Mouse (Mus musculus): ENCODE data around the gene Sugp1.
"Not testable (repeated sequence)": the region's sequence is repeated elsewhere in the genome, so short reads cannot be mapped to it uniquely, and the experiment has no call there.

Gene Sugp1

DNA sequence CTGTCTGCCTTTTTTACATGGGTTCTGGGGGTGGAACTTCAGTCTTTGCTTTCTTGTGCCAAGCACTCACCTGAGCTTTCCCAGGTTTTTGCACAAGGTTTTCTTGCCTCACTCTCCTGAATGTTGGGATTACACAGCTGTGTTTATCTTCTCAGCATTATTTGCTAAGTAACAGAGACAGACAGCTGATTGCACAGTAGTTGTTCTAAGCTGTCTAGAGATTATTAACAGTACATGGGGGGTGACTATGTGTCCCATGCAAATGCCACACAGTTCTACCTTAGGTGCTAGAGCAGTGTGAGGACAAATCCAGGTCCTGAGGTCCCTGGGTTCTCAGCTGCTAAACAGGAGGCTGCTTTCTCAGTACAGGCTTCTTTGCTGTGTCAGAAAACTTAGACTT is 7.0 kb downstream of the Sugp1 start:
- DNase-seq = no peak

DNA sequence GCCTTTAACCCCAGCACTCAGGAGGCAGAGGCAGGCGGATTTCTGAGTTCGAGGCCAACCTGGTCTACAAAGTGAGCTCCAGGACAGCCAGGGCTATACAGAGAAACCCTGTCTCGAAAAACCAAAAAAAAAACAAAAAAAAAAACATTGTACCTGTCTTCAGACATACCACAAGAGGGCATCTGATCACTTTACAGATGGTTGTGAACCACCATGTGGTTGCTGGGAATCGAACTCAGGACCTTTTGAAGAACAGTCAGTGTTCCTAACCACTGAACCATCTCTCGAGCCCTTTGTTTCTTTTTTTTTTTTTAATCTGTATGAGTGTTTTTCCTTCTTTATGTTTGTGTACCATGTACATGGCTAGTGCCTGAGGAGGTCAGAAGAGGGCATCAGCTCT is 7.8 kb downstream of the Sugp1 start:
- not testable (repeated sequence) for DNase-seq

DNA sequence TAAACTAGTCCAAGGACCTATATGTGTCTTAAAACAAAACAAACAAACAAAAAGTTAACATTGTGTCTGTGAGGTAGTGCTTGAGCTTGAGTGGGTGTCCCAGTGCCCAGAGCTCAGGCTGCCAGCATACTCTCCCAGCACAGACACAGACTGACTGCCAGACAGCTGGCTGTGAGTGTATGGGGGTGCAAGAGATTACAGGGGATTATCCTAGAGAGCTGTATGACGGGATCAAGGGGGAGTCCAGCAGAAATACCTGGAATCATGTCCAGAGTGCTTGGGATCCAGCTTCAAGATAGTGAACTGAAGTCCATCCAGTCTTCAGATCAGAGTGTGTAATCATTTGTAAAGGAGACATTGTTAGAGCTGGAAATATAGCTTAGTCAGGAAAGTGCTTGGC is 15.1 kb downstream of the Sugp1 start:
- no peak for DNase-seq

DNA sequence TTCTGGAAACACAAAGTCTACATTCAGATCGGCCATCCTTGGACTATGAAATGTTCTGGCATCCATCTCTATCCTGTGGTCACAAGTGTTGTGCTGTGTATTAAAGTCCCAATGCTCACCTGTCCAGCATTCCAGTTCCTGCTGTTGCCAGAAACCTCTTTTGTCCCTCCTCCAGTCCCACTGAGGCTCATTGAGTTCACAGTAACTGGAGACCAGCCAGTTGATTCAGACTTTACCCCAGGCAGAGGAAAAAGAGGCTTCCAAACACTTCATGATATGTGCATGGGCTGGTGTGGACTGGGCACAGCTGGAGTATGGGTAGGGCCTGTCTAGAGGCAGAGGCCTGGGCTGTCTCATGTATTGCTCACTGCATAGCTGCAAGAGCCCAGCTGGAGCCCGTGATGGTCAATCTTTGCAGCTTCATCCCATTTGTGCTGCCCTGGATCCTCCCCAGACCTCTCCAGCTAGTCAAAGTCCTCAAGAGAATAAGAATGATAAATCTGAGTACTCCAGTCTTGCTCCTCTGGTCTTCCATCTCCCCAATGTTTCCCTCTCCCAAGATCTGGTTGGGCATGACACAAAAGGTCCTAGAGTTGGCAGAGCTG is 29.3 kb downstream of the Sugp1 start:
- DNase-seq = no peak

DNA sequence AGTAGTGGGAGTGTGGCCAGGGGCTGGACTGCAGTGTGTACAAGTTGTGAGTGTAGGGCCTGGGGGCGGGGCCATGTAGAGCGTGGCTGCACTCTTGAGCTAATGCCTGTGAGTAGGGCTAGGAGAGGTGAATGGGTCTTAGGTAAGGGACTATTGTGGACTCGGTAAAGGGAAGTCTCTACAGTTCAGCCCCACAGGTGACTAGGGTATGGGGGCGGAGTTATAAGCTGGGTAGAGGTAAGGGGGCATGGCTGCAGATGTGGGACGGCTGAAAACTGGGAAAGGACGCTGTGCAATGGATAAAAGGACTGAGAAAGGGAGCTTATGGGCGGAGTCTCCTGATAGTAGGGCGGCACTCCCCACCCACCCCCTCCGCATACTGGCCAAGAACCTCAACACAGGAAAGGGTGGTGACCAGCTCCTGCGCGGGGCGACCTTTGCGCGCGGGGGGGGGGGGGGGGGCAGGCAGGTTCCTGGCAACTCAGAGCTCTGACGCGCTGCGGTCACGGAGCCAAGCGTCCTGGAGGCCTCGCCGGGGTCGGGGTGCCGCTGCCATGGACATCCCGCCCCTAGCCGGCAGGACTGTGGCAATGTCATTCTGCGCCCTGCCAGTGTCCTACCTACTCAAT is 29.9 kb downstream of the Sugp1 start, which contains the start of gene Tm6sf2:
Gene Tm6sf2 (plus strand): TSS at position 484 of the 629 bp plus-strand sequence.
- DNase-seq = peak; percentile 74

DNA sequence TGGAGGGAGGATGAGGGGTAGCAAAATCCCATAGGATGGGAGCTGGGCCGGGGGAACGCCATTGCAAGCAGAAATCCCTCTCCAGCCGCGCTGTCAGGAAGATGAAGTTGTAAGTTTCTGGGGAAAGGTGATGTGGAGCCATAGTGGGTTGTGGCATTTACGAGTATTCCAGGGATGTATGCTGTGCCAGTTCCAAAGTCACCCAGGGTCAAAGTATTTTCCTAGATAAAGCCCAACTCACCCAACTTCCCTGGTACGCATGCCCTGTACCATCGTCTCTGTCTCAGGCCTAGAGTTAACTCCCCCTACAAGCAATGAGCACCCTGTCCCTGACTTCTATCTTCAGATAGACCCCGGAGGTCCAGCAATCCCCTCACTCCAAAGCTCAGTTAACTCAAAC is 30.5 kb downstream of the Sugp1 start:
- no peak for DNase-seq

DNA sequence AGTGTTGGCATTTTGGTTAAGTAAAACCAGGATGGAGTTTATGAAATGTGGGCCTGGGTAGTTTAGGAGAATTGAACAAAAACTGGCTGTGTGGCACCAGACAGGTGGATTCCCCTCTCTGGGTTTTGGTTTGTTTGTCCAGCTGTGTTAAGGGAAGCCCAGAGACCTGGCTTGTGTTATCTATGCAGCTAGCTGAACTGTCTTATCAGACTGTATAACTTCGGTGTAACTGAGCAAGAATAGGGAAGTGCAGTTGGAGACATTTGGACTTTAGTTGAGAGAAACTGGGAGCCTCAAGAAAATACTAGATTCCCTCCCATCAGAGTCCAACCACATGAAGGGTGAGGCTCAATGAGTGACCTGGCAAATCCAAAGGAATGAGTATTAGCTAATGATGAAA is 31.1 kb downstream of the Sugp1 start:
- no peak for DNase-seq

DNA sequence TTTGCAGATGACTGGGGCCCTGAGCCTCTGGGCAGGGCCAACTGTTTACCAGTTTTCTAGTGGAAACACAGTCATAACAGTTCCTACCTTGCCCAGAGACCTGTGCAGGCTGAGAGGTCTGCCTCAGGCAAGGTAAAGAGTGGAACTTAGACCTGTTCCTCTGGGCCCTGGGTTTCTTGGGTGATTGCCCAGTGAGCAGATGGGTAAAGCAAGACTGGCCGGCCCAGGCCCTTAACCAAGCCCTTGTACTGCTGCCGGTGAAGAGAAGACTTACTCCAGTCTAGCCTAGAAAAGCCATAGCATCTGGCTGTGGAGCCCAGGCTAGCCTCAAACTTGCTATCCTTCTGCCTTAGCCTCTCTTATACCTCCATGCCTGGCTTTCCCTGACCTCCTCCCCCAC is 39.4 kb downstream of the Sugp1 start:
- DNase-seq = no peak

DNA sequence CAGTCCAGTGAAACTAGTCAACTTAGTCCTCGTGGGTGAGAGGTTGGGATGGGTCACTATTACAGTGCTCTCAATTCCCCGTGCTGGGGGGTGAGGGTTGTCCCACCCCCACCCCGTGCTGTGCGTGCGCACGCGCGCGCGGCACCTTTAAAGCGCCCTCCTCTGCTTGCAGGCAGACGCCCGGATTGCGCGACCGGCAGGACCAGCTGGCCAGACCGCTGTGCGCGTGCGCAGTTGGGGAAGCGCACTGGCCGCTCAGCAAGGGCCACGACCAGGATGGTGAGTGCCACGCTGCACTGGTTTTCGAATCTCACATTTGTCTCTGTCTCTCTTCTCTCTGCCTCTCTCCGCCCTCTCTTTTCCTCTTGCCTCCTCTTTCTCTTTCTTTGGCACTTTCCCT is 40.7 kb downstream of the Sugp1 start, which contains the start of gene Hapln4:
Gene Hapln4 (plus strand): TSS at position 173 of the 400 bp plus-strand sequence.
- DNase-seq = peak; percentile 54

DNA sequence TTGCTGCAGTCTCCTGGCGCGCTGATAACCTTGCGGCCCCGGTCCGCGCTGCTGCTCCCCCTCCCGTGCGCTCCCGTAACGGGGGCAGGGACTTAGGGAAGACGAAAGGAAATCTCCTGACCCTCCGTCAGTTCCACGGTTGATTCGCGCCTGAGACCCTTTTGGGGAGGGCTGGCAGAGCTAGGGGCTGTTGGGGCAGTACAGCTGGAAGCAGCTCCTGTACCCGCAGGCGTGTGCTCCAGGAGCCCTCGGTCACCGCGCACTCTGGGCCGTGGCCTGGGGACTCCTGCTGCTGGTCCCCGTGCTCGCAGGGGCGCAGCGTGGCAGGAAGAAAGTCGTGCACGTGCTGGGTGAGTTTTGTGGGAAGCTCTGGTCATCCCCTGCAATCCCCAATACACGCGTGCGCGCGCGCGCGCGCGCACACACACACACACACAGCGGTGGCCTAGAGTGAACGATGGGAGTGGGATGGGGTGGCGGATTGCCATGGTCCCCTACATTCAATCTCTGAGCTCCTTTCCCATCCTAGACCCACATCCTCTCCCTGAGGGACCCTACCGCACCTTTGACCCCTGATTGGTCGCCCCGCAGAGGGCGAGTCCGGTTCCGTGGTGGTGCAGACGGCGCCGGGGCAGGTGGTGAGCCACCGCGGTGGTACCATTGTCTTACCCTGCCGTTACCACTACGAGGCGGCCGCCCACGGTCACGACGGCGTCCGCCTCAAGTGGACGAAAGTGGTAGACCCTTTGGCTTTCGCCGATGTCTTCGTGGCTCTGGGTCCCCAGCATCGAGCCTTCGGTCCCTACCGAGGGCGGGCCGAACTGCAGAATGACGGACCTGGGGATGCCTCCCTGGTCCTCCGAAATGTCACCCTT is 41.8 kb downstream of the Sugp1 start:
- DNase-seq = peak; percentile 10

DNA sequence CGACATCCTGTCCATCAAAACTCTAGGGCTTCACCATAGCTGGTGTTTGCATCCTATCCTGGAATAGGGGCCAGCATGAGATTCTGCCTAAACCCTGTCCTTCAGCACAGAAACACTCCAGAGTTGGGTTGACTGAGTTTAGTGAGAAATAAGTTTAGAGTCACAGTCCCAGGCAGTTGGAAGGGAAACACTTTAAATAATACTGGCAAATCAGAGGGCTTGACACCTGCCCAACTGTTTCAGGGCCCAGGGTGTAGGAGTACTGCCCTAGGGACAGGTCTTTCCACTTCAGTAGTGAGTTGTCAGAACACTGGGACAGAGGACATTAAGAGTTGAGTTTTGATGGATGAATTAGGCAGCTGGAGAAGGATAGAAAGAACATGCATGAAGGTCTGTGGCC is 43.5 kb downstream of the Sugp1 start:
- DNase-seq = no peak

DNA sequence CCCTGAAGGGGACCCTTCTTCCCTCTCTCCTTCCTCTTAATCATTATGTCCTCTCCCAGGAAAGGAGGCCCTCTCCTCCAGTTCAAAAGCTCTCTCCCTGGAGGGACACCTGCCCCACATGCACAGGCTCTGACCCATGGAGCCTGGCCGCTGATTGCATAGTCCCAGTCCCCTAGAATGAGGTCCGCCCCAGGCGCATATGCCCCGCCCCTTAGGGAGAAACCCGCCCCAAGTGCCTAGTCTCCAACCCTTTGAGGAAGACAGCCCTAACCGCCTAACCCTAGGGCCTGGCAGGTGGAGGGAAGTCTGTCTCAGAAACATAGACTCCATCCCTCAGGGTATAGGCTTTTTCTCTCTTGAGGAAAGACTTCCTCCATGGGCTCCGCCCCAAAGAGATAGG is 44.6 kb downstream of the Sugp1 start:
- DNase-seq = peak; percentile 14

DNA sequence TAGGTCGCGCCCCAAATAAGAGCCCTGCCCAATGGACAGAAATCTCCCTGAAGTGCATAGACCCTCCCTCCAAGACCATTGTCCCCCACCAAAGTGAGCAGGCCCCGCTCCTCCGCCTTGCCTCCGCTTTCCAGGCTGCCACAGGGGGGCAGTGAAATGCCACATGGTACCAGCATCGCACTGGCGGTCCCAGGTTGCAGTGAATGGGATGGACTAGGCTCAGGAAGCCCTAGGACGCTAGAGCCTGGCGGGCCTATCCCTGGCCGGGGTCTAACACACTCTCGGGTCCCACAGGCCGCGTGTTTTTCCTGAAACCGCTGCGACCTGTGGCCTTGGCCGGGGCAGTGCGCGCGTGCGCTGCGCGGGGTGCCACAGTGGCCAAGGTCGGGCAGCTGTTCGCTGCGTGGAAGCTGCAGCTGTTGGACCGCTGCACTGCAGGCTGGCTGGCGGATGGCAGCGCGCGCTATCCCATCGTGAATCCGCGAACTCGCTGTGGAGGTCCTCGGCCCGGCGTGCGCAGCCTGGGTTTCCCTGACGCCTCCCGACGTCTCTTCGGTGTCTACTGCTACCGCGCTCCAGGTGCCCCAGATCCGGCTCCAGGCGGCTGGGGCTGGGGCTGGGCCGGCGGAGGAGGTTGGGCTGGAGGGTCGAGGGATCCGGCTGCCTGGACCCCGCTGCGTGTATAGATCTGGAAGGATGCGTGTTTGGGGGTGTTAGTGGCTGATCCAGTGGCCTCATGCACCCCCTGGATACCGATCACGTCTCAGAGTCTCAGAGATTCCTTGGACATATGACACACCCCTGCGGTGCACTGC is 45.4 kb downstream of the Sugp1 start:
- peak; percentile 55 for DNase-seq

DNA sequence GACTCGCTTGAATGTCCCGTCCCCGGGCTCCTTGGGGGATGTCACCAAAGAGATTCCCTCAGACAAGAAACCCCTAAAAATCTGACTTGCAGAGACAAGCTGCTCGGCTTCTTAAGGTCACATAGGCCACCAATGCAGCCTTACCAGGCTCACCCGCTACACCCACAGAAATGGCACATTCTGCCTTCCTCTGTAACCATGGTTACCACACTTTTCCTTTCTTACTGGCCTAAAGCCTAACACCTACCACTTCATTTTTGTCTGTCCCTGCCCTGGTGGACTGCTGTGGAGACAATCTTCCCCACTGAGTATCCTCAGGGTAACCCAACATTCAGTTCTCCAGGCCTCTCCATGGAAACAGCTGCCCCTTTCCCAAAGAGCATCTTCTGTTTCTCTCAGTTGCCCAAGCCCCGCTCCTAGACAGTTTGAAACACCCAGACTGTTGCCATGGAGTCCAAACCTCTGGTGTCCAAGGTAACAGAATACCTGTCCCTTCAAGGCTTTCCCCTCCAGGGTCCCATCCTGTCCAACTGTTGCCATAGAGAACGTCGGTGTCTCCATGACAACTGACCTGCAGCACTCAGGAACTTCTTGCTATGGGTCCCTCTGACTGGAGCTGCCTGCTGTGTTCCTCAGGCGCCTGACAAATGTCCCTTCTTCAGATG is 46.8 kb downstream of the Sugp1 start:
- DNase-seq = no peak

DNA sequence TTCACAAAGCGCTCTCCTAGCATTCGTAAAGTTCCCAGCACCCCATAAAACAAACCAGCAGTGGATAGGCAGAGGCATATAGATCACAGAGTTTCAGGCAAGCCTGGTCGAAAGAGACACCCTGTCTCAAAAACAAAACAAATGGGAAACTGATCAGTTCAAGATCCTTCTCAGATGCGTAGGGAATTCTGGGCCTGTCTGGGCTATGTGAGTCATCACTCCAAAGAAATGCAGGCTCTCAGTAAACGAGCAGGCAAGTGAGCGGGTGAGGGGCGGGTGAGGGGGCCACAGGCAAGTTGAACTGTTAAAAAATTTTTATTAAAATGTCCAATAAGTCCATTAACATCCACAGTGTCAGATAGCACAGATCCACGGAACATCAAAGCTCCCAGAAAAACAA is 50.2 kb downstream of the Sugp1 start:
- no peak for DNase-seq

DNA sequence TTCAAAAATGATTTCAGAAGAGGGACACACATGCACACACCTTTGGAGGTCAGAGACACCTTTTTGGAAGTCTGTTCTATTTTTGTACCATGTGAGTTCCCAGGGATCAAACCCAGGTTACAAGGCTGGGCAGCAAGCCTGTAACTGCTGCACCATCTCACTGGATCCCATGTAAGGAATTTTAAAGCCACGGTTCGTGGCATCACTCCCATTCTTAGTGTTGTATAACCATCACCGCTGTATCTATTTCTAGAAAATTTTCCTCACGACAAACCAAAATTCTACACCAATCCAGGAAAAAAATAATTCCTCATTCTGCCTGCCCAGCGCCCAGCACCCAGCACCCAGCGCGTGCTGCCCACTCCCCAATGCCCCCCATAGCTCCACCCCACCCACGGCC is 56.7 kb downstream of the Sugp1 start:
- no peak for DNase-seq

DNA sequence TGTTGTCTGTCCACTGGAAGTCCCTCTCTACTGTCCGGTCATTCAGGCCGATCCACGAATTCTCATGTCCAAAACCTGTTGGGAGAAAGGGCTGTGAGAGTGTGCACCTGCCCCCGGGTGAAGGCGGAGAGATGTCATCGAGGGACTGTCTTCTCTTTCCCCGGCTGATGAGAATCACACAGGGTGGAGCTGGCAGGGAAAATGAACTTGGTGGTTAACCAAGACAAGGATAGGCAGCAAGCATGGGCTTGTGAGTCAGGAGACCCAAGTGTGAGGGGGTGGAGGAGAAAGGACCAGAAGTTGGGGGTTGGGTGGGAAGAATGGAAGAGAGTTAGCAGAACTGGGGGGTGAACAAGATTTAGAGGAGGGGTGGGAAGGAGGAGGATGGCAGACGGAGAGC is 57.6 kb downstream of the Sugp1 start:
- DNase-seq = no peak

DNA sequence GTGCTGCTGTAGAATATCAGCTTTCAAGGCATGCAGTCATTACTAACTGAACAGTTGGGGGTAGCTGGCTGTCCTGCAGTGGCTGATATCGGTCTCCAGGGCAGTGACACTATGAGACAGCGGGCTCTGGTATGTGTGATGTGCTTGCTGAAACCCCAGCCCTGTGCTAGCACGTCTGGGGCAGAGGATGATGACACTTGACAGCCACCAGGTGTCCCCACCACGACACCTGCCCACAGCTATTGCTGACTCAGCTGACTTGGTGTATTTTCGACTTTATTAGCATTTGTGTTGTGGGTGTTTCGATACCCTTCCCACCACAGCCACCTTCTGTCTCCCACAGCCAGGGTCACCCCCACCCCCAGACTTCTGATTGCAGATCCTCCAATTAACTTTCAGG is 61.9 kb downstream of the Sugp1 start:
- peak; percentile 44 for DNase-seq

DNA sequence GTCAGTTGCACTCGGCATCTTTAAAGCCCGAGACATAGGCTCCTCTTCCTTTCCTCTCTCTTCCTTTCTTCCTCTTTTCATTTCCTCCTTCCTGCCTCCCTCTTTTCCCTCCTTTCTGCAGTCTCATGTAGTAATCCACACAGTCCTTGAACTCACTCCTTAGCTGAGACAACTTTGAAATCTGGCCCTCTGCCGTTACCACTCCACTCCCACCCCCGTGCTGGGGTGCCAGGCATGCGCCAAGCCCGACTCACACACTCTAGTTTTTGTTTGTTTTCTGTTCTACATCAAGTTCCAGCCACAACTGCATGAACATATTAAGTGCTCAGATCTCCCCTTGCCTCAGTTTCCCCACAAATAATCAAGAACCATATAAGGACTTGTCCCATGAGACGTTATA is 62.3 kb downstream of the Sugp1 start:
- no peak for DNase-seq

DNA sequence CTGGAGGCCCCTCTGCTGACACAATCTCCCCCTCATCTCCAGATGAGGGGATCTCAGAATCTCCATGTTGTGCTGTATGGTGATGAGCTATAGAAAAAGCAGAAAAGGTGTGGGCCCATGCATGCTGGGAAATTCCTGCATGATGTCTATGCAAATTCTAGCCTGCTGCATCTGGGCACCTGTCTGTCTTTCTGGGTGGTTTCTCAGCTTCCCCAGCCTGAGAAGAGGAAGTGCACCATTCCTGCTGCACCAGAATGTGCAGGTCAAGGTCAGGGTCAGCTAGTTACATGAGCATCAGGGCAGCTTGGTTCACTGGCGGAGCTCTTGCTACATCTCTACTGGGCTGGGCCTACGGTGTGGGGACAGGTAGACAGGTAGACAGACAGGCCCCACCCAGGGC is 67.8 kb downstream of the Sugp1 start:
- no peak for DNase-seq

DNA sequence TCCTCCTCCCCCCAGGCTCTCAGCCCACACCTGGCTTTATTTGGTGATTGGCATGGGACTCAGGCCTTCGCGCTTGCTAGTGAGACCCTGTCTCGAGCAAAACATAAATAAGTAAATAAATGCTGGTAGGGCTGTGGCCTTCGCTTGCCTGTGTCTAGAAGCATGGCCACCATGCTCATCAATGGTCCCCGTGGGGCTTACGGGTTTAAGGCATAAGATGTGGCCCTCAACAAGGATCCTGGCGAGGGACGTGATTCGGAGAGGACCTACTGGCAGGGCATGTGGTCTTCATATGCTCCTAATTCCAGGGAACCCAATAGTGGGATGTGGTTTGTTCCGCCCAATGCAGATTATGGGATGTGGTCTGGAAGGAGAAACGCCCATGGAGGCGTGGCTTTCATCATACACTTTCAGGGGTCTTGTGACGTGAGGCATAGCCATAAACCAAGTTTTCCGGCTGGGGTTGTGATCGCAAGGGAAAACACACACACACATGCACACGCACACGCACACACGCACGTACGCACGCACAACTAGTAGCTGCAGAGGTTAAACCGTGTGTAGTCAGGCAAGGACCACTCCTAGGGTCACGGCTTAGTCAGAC is 68.7 kb downstream of the Sugp1 start:
- no peak for DNase-seq

DNA sequence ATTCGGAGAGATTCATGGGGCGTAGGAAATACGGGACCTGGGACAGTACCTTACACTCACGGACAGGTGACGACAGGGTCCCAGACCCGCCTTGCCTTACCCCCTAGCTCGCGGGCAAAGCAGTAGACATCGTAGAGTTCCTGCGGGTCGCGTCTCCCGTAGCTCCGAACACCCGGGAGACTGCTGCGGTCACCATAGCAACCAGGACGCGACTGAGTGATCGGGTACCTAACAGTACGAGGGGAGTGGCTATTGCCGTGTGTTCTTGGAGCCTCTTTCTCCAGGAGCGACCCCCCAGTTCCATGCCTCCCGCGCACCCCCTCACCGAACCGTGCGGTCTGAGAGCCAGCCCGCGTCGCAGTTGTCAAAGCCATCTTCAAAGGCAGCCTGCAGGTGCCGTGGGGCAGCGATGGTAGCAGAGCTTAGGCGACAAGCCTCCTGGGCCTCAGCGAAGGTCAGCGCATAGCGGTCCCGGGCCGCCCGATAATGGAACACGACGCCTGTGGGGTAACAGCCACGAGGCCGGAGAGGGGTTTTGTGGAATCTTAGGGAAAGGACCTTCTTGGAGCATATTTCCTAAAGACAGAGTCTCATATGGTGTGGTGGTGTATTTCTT is 69.9 kb downstream of the Sugp1 start:
- DNase-seq = no peak

Measured in kidney, adult 18-20 months (tissue).